Comparison of ENCODE assay signal across 11 mouse cellular contexts in the genomic region with DNA sequence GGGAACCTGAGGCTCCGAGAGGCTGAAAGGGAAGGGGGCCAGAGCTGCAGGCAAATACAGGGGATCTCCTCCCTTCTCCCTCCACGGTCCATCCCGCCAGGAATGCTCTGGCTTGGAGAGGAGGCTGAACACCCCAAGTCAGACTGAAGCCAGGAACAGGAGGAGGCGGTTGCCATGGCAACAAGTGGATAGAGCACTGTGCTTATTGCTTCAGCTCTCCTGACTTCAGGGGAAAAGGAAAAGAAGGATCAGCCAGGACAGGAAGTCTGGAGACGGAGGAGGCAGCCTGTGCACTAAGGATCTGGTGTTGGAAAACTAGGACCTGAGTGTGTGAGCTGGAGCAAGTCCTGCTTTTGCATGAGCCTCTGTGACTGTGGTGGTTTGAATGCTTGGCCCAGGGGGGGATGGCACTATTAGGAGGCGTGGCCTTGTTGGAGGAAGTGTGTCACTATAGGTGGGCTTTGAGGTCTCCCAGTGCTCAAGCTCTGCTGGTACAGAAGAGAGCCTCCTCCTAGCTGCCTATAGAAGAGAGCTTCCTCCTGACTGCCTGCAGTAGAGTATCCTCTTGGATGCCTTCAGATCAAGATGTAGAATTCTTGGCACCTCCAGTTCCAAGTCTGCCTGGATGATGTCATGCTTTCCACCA. TPM values are rescaled to one million over a fixed set of nuclear protein-coding genes. Genes with fewer than 3 reads are reported as not detected.
DNase-seq lines count a peak whose midpoint lies in the region; ATAC-seq and TF ChIP-seq lines count a peak whose summit lies in the region.
"Had no signal": no experiment of that assay in that cellular context is flagged by ENCODE, and none has a peak within 500 bp of the region (broad histone marks: within the 10 kb centered on the region; RNA-seq: fewer than 3 reads in every experiment).

No protein-coding gene starts in this region.

- no peak overlapping the region for H3K4me2 ChIP-seq in heart, embryonic 12.5 days
- H3K4me2 ChIP-seq in stomach, postnatal 0 days (replicated peaks; ENCODE audit: low read depth): no peak overlapping the region
- H3K4me2 ChIP-seq: liver, embryonic 12.5 days had no signal

- H3K4me3 ChIP-seq in heart, embryonic 12.5 days: no peak overlapping the region
- no peak overlapping the region for H3K4me3 ChIP-seq in stomach, postnatal 0 days (ENCODE audit: low read depth, low read length)
- H3K4me3 ChIP-seq in gastrocnemius, adult 2 months: no peak overlapping the region
- H3K4me3 ChIP-seq: liver, embryonic 12.5 days; megakaryocyte, embryonic 14.5 days had no signal

- H3K4me1 ChIP-seq in heart, embryonic 12.5 days (replicated peaks): no peaks in the 10 kb centered on the region
- H3K4me1 ChIP-seq in stomach, postnatal 0 days (replicated peaks; ENCODE audit: control insufficient read depth, insufficient read depth): no peaks in the 10 kb centered on the region
- H3K4me1 ChIP-seq: liver, embryonic 12.5 days had no signal

- no peak for DNase-seq in heart, adult 9 months (ENCODE audit: low spot score in 2 of 2)
- peak; percentile 27 for DNase-seq in embryo, embryonic 11 days
- peak; percentile 52 to 60 for DNase-seq in left cerebral cortex, adult 18-20 months (ENCODE audit: low spot score in 2 of 2)
- DNase-seq in retina, postnatal 1 day: peak; percentile 49
- no peak for DNase-seq in stomach, postnatal 0 days (ENCODE audit: low spot score)
- no peak for DNase-seq in urinary bladder, postnatal 4 days (ENCODE audit: low spot score in 2 of 2)
- DNase-seq in gastrocnemius, adult 2 months: no peak

- H3K27ac ChIP-seq in heart, embryonic 12.5 days (ENCODE audit: poor library complexity, severe bottlenecking): no peak overlapping the region
- H3K27ac ChIP-seq in stomach, postnatal 0 days (replicated peaks): no peak overlapping the region
- no peak overlapping the region for H3K27ac ChIP-seq in gastrocnemius, adult 2 months
- H3K27ac ChIP-seq: liver, embryonic 12.5 days had no signal

- no peak overlapping the region for H3K9ac ChIP-seq in heart, embryonic 12.5 days
- no peak overlapping the region for H3K9ac ChIP-seq in stomach, postnatal 0 days (ENCODE audit: low read length)
- H3K9ac ChIP-seq: liver, embryonic 12.5 days had no signal

- TF ChIP-seq EP300 in stomach, postnatal 0 days (optimal IDR thresholded peaks at IDR 0.05): no peak

- WGBS in heart, embryonic 12.5 days: 56% methylated on average over 6 of the region's 6 CpGs
- 71% methylated on average over 6 of the region's 6 CpGs for WGBS in stomach, postnatal 0 days

- TF ChIP-seq CTCF in stomach, postnatal 0 days (IDR thresholded peaks at IDR 0.05; ENCODE audit: low read depth): no peak
- TF ChIP-seq CTCF in gastrocnemius, adult 2 months (IDR thresholded peaks at IDR 0.05): no peak

- H3K36me3 ChIP-seq in heart, embryonic 12.5 days: peaks cover 13% of the 10 kb centered on the region
- H3K36me3 ChIP-seq in stomach, postnatal 0 days (ENCODE audit: control insufficient read depth, insufficient read depth, low read length): no peaks in the 10 kb centered on the region

- 0 out of 2 replicates have a peak, but pooled peaks cover 3% of the 10 kb centered on the region for H3K27me3 ChIP-seq in heart, embryonic 12.5 days (replicated peaks)
- no peaks in the 10 kb centered on the region for H3K27me3 ChIP-seq in stomach, postnatal 0 days (ENCODE audit: control insufficient read depth, insufficient read depth, low read length)

- H3K9me3 ChIP-seq in heart, embryonic 12.5 days (replicated peaks): peaks cover 1% of the 10 kb centered on the region; the same call in 1 of the 2 replicates
- no peaks in the 10 kb centered on the region for H3K9me3 ChIP-seq in stomach, postnatal 0 days (ENCODE audit: control insufficient read depth, low read length)
- H3K9me3 ChIP-seq: liver, embryonic 12.5 days; megakaryocyte, embryonic 14.5 days had no signal

- 0 out of 2 replicates have a peak, but pooled peaks have one; percentile 9 for ATAC-seq in heart, embryonic 12.5 days (ENCODE audit: insufficient number of reproducible peaks, low FRiP score)
- no peak for ATAC-seq in stomach, postnatal 0 days (ENCODE audit: low FRiP score, low TSS enrichment)
- ATAC-seq: inflammation-experienced regulatory T-cells, adult 6 months; liver, embryonic 12.5 days had no signal

- intact Hi-C loops in gastrocnemius, adult 2 months (cut with DNase I): no loop called here

RNA-seq across cellular contexts. Expression of a gene that starts 44.0 kb away (rescaled TPM):
- polyA plus RNA-seq in heart, embryonic 12.5 days (2016; fragmentation: Nextera tagmentation; extraction: Ambion mirVana): 67.8 and 69.4 TPM in 2 replicates
- total RNA-seq in left cerebral cortex, adult 18-20 months (2021): 10 to 100 TPM; 31.8 to 33.1 TPM
- 45.3 and 50.7 TPM in 2 replicates for polyA plus RNA-seq in stomach, postnatal 0 days (2015; fragmentation: Nextera tagmentation; extraction: Ambion mirVana)
- 10 to 100 TPM; 48.6 to 50.9 TPM for total RNA-seq in gastrocnemius, adult 2 months (2021)

RNA-seq across cellular contexts. Expression of a gene that starts 44.0 kb away (rescaled TPM):
- polyA plus RNA-seq in heart, embryonic 12.5 days (2016; fragmentation: Nextera tagmentation; extraction: Ambion mirVana): 31.2 and 33.5 TPM in 2 replicates
- 10 to 100 TPM; 24.6 to 29.3 TPM for total RNA-seq in left cerebral cortex, adult 18-20 months (2021)
- polyA plus RNA-seq in stomach, postnatal 0 days (2015; fragmentation: Nextera tagmentation; extraction: Ambion mirVana): 22.7 and 22.8 TPM in 2 replicates
- total RNA-seq in gastrocnemius, adult 2 months (2021): 1 to 10 TPM; 7.6 to 9.2 TPM

Comparison
In these comparisons a context has a peak if more than half of its experiments do, and no peak if none do; other contexts are left out.
1. DNase-seq: peak in embryo, embryonic 11 days (single experiment), left cerebral cortex, adult 18-20 months (2 of 2) and retina, postnatal 1 day (single experiment); none in heart, adult 9 months (0 of 2), stomach, postnatal 0 days (single experiment), urinary bladder, postnatal 4 days (0 of 2) and gastrocnemius, adult 2 months (single experiment).